14 mouse cellular contexts compared by ENCODE assay signal in genomic region chr3:40483221-40483654, GRCm38 (mm10). TPM values are rescaled to one million over a fixed set of nuclear protein-coding genes. Genes with fewer than 3 reads are reported as not detected.
A peak's percentile ranks its signal among the peaks of the same experiment; 100 is the strongest.
DNase-seq lines count a peak whose midpoint lies in the region; ATAC-seq and TF ChIP-seq lines count a peak whose summit lies in the region.
"Had no signal": no experiment of that assay in that cellular context is flagged by ENCODE, and none has a peak within 500 bp of the region (broad histone marks: within the 10 kb centered on the region; RNA-seq: fewer than 3 reads in every experiment).

No protein-coding gene starts in this region.

- H3K4me1 ChIP-seq in heart, embryonic 15.5 days (replicated peaks), result no peaks in the 10 kb centered on the region
- no peaks in the 10 kb centered on the region for H3K4me1 ChIP-seq in lung, postnatal 0 days (ENCODE audit: insufficient read depth, low read depth, low read length)
- H3K4me1 ChIP-seq in intestine, embryonic 16.5 days (ENCODE audit: control insufficient read depth, insufficient read depth, low read length), result no peaks in the 10 kb centered on the region
- H3K4me1 ChIP-seq in hindbrain, embryonic 12.5 days, result no peaks in the 10 kb centered on the region
- H3K4me1 ChIP-seq: neural tube, embryonic 13.5 days had no signal

- H3K27ac ChIP-seq in heart, embryonic 15.5 days, result no peak overlapping the region
- H3K27ac ChIP-seq in lung, postnatal 0 days (ENCODE audit: low read length), result no peak overlapping the region
- H3K27ac ChIP-seq in intestine, embryonic 16.5 days (ENCODE audit: low read length), result no peak overlapping the region
- no peak overlapping the region for H3K27ac ChIP-seq in hindbrain, embryonic 12.5 days
- H3K27ac ChIP-seq: neural tube, embryonic 13.5 days had no signal

- H3K36me3 ChIP-seq in heart, embryonic 15.5 days, result no peaks in the 10 kb centered on the region
- H3K36me3 ChIP-seq in lung, postnatal 0 days (ENCODE audit: insufficient read depth, low read length), result no peaks in the 10 kb centered on the region
- H3K36me3 ChIP-seq in intestine, embryonic 16.5 days (ENCODE audit: control insufficient read depth, insufficient read depth, low read length), result no peaks in the 10 kb centered on the region
- H3K36me3 ChIP-seq in hindbrain, embryonic 12.5 days, result no peaks in the 10 kb centered on the region
- H3K36me3 ChIP-seq: neural tube, embryonic 13.5 days had no signal

- DNase-seq in heart, postnatal 4 days, result no peak
- DNase-seq in lung, postnatal 0 days (ENCODE audit: low spot score), result peak; percentile 15
- DNase-seq in lung, postnatal 4 days, result no peak
- no peak for DNase-seq in layer of hippocampus, adult 11-12 months (ENCODE audit: low spot score)
- DNase-seq: adrenal gland, postnatal 25 days; cerebellum, adult 18-20 months; left cerebral cortex, postnatal 4 days had no signal

- TF ChIP-seq CTCF in lung, postnatal 0 days (IDR thresholded peaks at IDR 0.05), result no peak

- no peaks in the 10 kb centered on the region for H3K9me3 ChIP-seq in heart, embryonic 15.5 days (replicated peaks)
- H3K9me3 ChIP-seq in lung, postnatal 0 days (ENCODE audit: low read length), result no peaks in the 10 kb centered on the region
- no peaks in the 10 kb centered on the region for H3K9me3 ChIP-seq in intestine, embryonic 16.5 days (ENCODE audit: control insufficient read depth, low read length)
- H3K9me3 ChIP-seq in hindbrain, embryonic 12.5 days (replicated peaks), result no peaks in the 10 kb centered on the region
- H3K9me3 ChIP-seq: neural tube, embryonic 13.5 days had no signal

- ATAC-seq in heart, embryonic 15.5 days (replicated peaks; ENCODE audit: insufficient number of reproducible peaks, insufficient read depth, low FRiP score, low read depth), result no peak
- ATAC-seq in lung, postnatal 0 days, result no peak
- no peak for ATAC-seq in intestine, embryonic 16.5 days
- ATAC-seq in hindbrain, embryonic 12.5 days (ENCODE audit: low FRiP score), result no peak
- ATAC-seq in activated CD4-positive, CD25-positive, alpha-beta regulatory T cell, adult 4 months, result no peak
- ATAC-seq: CD4-positive, CD25-positive, alpha-beta regulatory T cell, adult 4 months; Patski had no signal

- H3K4me3 ChIP-seq in heart, embryonic 15.5 days, result no peak overlapping the region
- H3K4me3 ChIP-seq in lung, postnatal 0 days (ENCODE audit: low read depth, low read length), result no peak overlapping the region
- H3K4me3 ChIP-seq in intestine, embryonic 16.5 days (ENCODE audit: low read length), result no peak overlapping the region
- H3K4me3 ChIP-seq in hindbrain, embryonic 12.5 days, result no peak overlapping the region
- H3K4me3 ChIP-seq: neural tube, embryonic 13.5 days had no signal

- no peak overlapping the region for H3K9ac ChIP-seq in heart, embryonic 15.5 days
- no peak overlapping the region for H3K9ac ChIP-seq in lung, postnatal 0 days (replicated peaks; ENCODE audit: low read depth)
- H3K9ac ChIP-seq in intestine, embryonic 16.5 days (ENCODE audit: low read depth, low read length), result no peak overlapping the region
- H3K9ac ChIP-seq in hindbrain, embryonic 12.5 days, result no peak overlapping the region
- H3K9ac ChIP-seq: neural tube, embryonic 13.5 days had no signal

- H3K27me3 ChIP-seq in heart, embryonic 15.5 days, result no peaks in the 10 kb centered on the region
- H3K27me3 ChIP-seq in lung, postnatal 0 days (replicated peaks; ENCODE audit: insufficient read depth, low read length), result no peaks in the 10 kb centered on the region
- no peaks in the 10 kb centered on the region for H3K27me3 ChIP-seq in intestine, embryonic 16.5 days (replicated peaks; ENCODE audit: control insufficient read depth, insufficient read depth, low read length)
- no peaks in the 10 kb centered on the region for H3K27me3 ChIP-seq in hindbrain, embryonic 12.5 days
- H3K27me3 ChIP-seq: neural tube, embryonic 13.5 days; Patski had no signal

- TF ChIP-seq EP300 in lung, postnatal 0 days (IDR thresholded peaks at IDR 0.05), result no peak

- 38% methylated on average over 10 of the region's 10 CpGs for WGBS in heart, embryonic 15.5 days
- WGBS in lung, postnatal 0 days, result 28% methylated on average over 10 of the region's 10 CpGs
- WGBS in intestine, embryonic 16.5 days, result 47% methylated on average over 10 of the region's 10 CpGs
- WGBS in hindbrain, embryonic 12.5 days, result 73% methylated on average over 10 of the region's 10 CpGs

- peak overlapping the region; percentile 23; the same call in 1 of the 2 replicates for H3K4me2 ChIP-seq in heart, embryonic 15.5 days
- H3K4me2 ChIP-seq in lung, postnatal 0 days (replicated peaks; ENCODE audit: low read depth, low read length), result peak overlapping the region; percentile 34; the same call in 1 of the 2 replicates
- peak overlapping the region; percentile 17; the same call in 1 of the 2 replicates for H3K4me2 ChIP-seq in intestine, embryonic 16.5 days (ENCODE audit: low read depth, low read length)
- no peak overlapping the region for H3K4me2 ChIP-seq in hindbrain, embryonic 12.5 days (replicated peaks)
- H3K4me2 ChIP-seq: neural tube, embryonic 13.5 days had no signal

RNA-seq across cellular contexts. Expression of gene Intu, which starts 47.8 kb away (rescaled TPM):
- polyA plus RNA-seq in heart, embryonic 15.5 days (2015; fragmentation: Nextera tagmentation; extraction: Ambion mirVana), result 2.6 and 3.3 TPM in 2 replicates
- 1 to 10 TPM; 7.0 to 7.6 TPM for total RNA-seq in heart, postnatal 4 days (2021)
- polyA plus RNA-seq in lung, postnatal 0 days (2015; fragmentation: Nextera tagmentation; extraction: Ambion mirVana), result 1.1 and 1.8 TPM in 2 replicates
- 1.9 TPM in 2 replicates for polyA plus RNA-seq in intestine, embryonic 16.5 days (2015; fragmentation: Nextera tagmentation; extraction: Ambion mirVana)
- 6.6 and 6.8 TPM in 2 replicates for polyA plus RNA-seq in hindbrain, embryonic 12.5 days (2016; fragmentation: Nextera tagmentation; extraction: Ambion mirVana)
- polyA plus RNA-seq in activated CD4-positive, CD25-positive, alpha-beta regulatory T cell, adult 4 months (2017; shearing (Covaris generic)), result under 1 TPM; 0.09 to 0.42 TPM
